36 mouse cellular contexts compared by ENCODE assay signal in the genomic region with DNA sequence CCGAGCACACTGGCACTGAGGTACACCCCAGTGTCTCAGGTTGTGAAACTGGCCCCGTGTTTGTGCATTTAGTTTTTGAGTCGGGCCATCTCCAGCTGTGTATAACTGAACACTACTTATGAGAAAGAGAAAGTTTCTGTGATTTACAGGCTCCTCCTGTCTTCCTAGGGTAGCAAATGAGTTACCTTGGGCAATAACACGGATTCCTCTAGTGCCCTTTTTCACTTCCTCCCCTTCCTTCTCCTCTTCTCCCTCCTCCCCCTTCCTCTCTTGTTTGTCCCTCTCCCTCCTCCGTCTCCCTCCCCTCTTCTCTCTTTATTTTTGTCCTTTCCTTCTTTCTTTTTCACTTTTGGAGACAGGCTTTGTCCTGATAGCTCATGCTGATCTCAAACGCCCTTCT. TPM values are rescaled to one million over a fixed set of nuclear protein-coding genes. Genes with fewer than 3 reads are reported as not detected.
DNase-seq lines count a peak whose midpoint lies in the region; ATAC-seq and TF ChIP-seq lines count a peak whose summit lies in the region.
"Had no signal": no experiment of that assay in that cellular context is flagged by ENCODE, and none has a peak within 500 bp of the region (broad histone marks: within the 10 kb centered on the region; RNA-seq: fewer than 3 reads in every experiment).

No protein-coding gene starts in this region.

- peak overlapping the region; percentile 9; the same call in 1 of the 2 replicates for H3K4me2 ChIP-seq in embryonic facial prominence, embryonic 13.5 days
- H3K4me2 ChIP-seq in heart, postnatal 0 days (ENCODE audit: low read depth, low read length): no peak overlapping the region
- no peak overlapping the region for H3K4me2 ChIP-seq in embryonic facial prominence, embryonic 15.5 days (replicated peaks)
- H3K4me2 ChIP-seq: hindbrain, embryonic 12.5 days; intestine, embryonic 15.5 days; liver, embryonic 11.5 days; lung, embryonic 15.5 days; neural tube, embryonic 15.5 days had no signal

- no peak for ATAC-seq in embryonic facial prominence, embryonic 13.5 days (ENCODE audit: insufficient number of reproducible peaks, insufficient read depth, low FRiP score, low TSS enrichment, low read depth)
- no peak for ATAC-seq in heart, postnatal 0 days (ENCODE audit: insufficient read depth, low read depth)
- no peak for ATAC-seq in embryonic facial prominence, embryonic 15.5 days (ENCODE audit: insufficient number of reproducible peaks, low FRiP score, low TSS enrichment, low read depth)
- ATAC-seq: forebrain, embryonic 14.5 days; hindbrain, postnatal 0 days; intestine, embryonic 15.5 days had no signal

- TF ChIP-seq CTCF in heart, postnatal 0 days (IDR thresholded peaks at IDR 0.05; ENCODE audit: low read depth): no peak
- TF ChIP-seq CTCF in olfactory bulb, adult 2 months (IDR thresholded peaks at IDR 0.05; ENCODE audit: insufficient read depth, low read depth, low read length): no peak

- no peak overlapping the region for H3K4me3 ChIP-seq in embryonic facial prominence, embryonic 13.5 days
- H3K4me3 ChIP-seq in embryonic facial prominence, embryonic 10.5 days: no peak overlapping the region
- no peak overlapping the region for H3K4me3 ChIP-seq in heart, postnatal 0 days (ENCODE audit: low read depth, low read length)
- no peak overlapping the region for H3K4me3 ChIP-seq in embryonic facial prominence, embryonic 15.5 days (replicated peaks)
- H3K4me3 ChIP-seq in olfactory bulb, adult 2 months (ENCODE audit: insufficient read depth, low read depth, low read length): no peak overlapping the region
- H3K4me3 ChIP-seq: hindbrain, embryonic 12.5 days; intestine, embryonic 15.5 days; lung, embryonic 15.5 days; neural tube, embryonic 15.5 days had no signal

- H3K36me3 ChIP-seq in embryonic facial prominence, embryonic 13.5 days: peaks cover 60% of the 10 kb centered on the region
- H3K36me3 ChIP-seq in embryonic facial prominence, embryonic 10.5 days (replicated peaks): peaks cover 29% of the 10 kb centered on the region
- H3K36me3 ChIP-seq in heart, postnatal 0 days (replicated peaks; ENCODE audit: control insufficient read depth, insufficient read depth, low read length): peaks cover 60% of the 10 kb centered on the region
- H3K36me3 ChIP-seq in embryonic facial prominence, embryonic 15.5 days: peaks cover 31% of the 10 kb centered on the region
- H3K36me3 ChIP-seq: G1E; neural tube, embryonic 15.5 days had no signal

- TF ChIP-seq EP300 in heart, postnatal 0 days (IDR thresholded peaks at IDR 0.05; ENCODE audit: low read depth): no peak

- peak overlapping the region; percentile 64 for H3K27ac ChIP-seq in embryonic facial prominence, embryonic 13.5 days
- H3K27ac ChIP-seq in embryonic facial prominence, embryonic 10.5 days (replicated peaks): no peak overlapping the region; the same call in 1 of the 2 replicates
- H3K27ac ChIP-seq in heart, postnatal 0 days (ENCODE audit: low read depth): 0 out of 2 replicates have a peak overlapping the region, but pooled peaks have one; percentile 1
- peak overlapping the region; percentile 58 for H3K27ac ChIP-seq in embryonic facial prominence, embryonic 15.5 days (replicated peaks)
- peak overlapping the region; percentile 43; the same call in 1 of the 2 replicates for H3K27ac ChIP-seq in olfactory bulb, adult 2 months (ENCODE audit: insufficient read depth, low read depth, low read length)
- H3K27ac ChIP-seq: hindbrain, embryonic 12.5 days; hindbrain, postnatal 0 days; intestine, embryonic 15.5 days; lung, embryonic 15.5 days; neural tube, embryonic 15.5 days had no signal

- 0 out of 2 replicates have a peak overlapping the region, but pooled peaks have one; percentile 16 for H3K9ac ChIP-seq in embryonic facial prominence, embryonic 13.5 days
- no peak overlapping the region for H3K9ac ChIP-seq in heart, postnatal 0 days (replicated peaks; ENCODE audit: low read depth, low read length)
- H3K9ac ChIP-seq in embryonic facial prominence, embryonic 15.5 days: no peak overlapping the region
- H3K9ac ChIP-seq: hindbrain, embryonic 12.5 days; intestine, embryonic 15.5 days; lung, embryonic 15.5 days; neural tube, embryonic 15.5 days had no signal

- WGBS in embryonic facial prominence, embryonic 13.5 days: 62% methylated on average over 6 of the region's 6 CpGs
- WGBS in embryonic facial prominence, embryonic 10.5 days: 77% methylated on average over 6 of the region's 6 CpGs
- WGBS in heart, postnatal 0 days: 70% methylated on average over 6 of the region's 6 CpGs
- 57% methylated on average over 6 of the region's 6 CpGs for WGBS in embryonic facial prominence, embryonic 15.5 days
- WGBS in olfactory bulb, adult 2 months: 45% methylated on average over 6 of the region's 6 CpGs

- no peak for TF ChIP-seq POLR2A in olfactory bulb, adult 2 months (IDR thresholded peaks at IDR 0.05; ENCODE audit: insufficient read depth, low read depth, low read length)

- no peak for DNase-seq in embryonic facial prominence, embryonic 10.5 days (ENCODE audit: low spot score)
- DNase-seq in heart, postnatal 0 days (ENCODE audit: low spot score): no peak
- no peak for DNase-seq in heart, adult 9 months (ENCODE audit: low spot score in 2 of 2)
- DNase-seq in cerebellum, adult 9-11 months: no peak
- no peak for DNase-seq in kidney, postnatal 4 days
- DNase-seq: adrenal gland, postnatal 14 days; cerebellum, adult 11 months; cerebellum, postnatal 10 days; kidney, adult 2 months; kidney, postnatal 36 days; lung, postnatal 4 days; midbrain, embryonic 14.5 days; right cerebral cortex, postnatal 25 days; thymus, postnatal 4 days had no signal

- no peaks in the 10 kb centered on the region for H3K9me3 ChIP-seq in embryonic facial prominence, embryonic 13.5 days
- H3K9me3 ChIP-seq in embryonic facial prominence, embryonic 10.5 days: no peaks in the 10 kb centered on the region
- H3K9me3 ChIP-seq in heart, postnatal 0 days (replicated peaks; ENCODE audit: control insufficient read depth, low read length): no peaks in the 10 kb centered on the region
- no peaks in the 10 kb centered on the region for H3K9me3 ChIP-seq in embryonic facial prominence, embryonic 15.5 days (replicated peaks)
- H3K9me3 ChIP-seq: G1E; hindbrain, embryonic 12.5 days; intestine, embryonic 15.5 days; lung, embryonic 15.5 days; neural tube, embryonic 15.5 days had no signal

- no peaks in the 10 kb centered on the region for H3K27me3 ChIP-seq in embryonic facial prominence, embryonic 13.5 days
- no peaks in the 10 kb centered on the region for H3K27me3 ChIP-seq in embryonic facial prominence, embryonic 10.5 days (replicated peaks; ENCODE audit: low read depth, poor library complexity, severe bottlenecking)
- H3K27me3 ChIP-seq in heart, postnatal 0 days (ENCODE audit: control insufficient read depth, insufficient read depth, low read length): no peaks in the 10 kb centered on the region
- H3K27me3 ChIP-seq in embryonic facial prominence, embryonic 15.5 days: no peaks in the 10 kb centered on the region
- H3K27me3 ChIP-seq: hindbrain, embryonic 12.5 days; intestine, embryonic 15.5 days; lung, embryonic 15.5 days; neural tube, embryonic 15.5 days had no signal

- H3K4me1 ChIP-seq in embryonic facial prominence, embryonic 13.5 days: peaks cover 24% of the 10 kb centered on the region
- no peaks in the 10 kb centered on the region for H3K4me1 ChIP-seq in embryonic facial prominence, embryonic 10.5 days
- H3K4me1 ChIP-seq in heart, postnatal 0 days (ENCODE audit: control insufficient read depth, insufficient read depth): no peaks in the 10 kb centered on the region
- H3K4me1 ChIP-seq in embryonic facial prominence, embryonic 15.5 days: 0 out of 2 replicates have a peak, but pooled peaks cover 4% of the 10 kb centered on the region
- peaks cover 6% of the 10 kb centered on the region; the same call in 1 of the 2 replicates for H3K4me1 ChIP-seq in olfactory bulb, adult 2 months (ENCODE audit: control insufficient read depth, insufficient read depth, low read length)
- H3K4me1 ChIP-seq: hindbrain, embryonic 12.5 days; intestine, embryonic 15.5 days; lung, embryonic 15.5 days; neural tube, embryonic 15.5 days had no signal

RNA-seq across cellular contexts. Expression of gene Rep15, which starts 20.8 kb away (rescaled TPM):
- polyA plus RNA-seq in embryonic facial prominence, embryonic 13.5 days (2015; fragmentation: Nextera tagmentation; extraction: Ambion mirVana): 1.3 and 1.7 TPM in 2 replicates
- 1.0 and 1.2 TPM in 2 replicates for polyA plus RNA-seq in embryonic facial prominence, embryonic 10.5 days (2016; fragmentation: Nextera tagmentation; extraction: Ambion mirVana)
- 0.97 TPM in 1 of 2 replicates, not detected in the other for total RNA-seq in heart, postnatal 0 days (2014; rRNA removed; ENCODE audit: low replicate concordance)
- 0.21 and 0.48 TPM in 2 replicates for polyA plus RNA-seq in heart, postnatal 0 days (2015; fragmentation: Nextera tagmentation; extraction: Ambion mirVana)
- polyA plus RNA-seq in embryonic facial prominence, embryonic 15.5 days (2015; fragmentation: Nextera tagmentation; extraction: Ambion mirVana): 1.1 and 1.6 TPM in 2 replicates
- polyA plus RNA-seq in olfactory bulb, adult 2 months (2012; ENCODE audit: insufficient read depth, insufficient read length, low replicate concordance, missing spikeins): not detected in 2 replicates
- total RNA-seq: common myeloid progenitor, adult 5-6 weeks; hindbrain, postnatal 0 days had no signal
- polyA plus RNA-seq: G1E had no signal

RNA-seq across cellular contexts. Expression of gene Mrps35, which starts 31.0 kb away (rescaled TPM):
- polyA plus RNA-seq in embryonic facial prominence, embryonic 13.5 days (2015; fragmentation: Nextera tagmentation; extraction: Ambion mirVana): 102 and 106 TPM in 2 replicates
- polyA plus RNA-seq in embryonic facial prominence, embryonic 10.5 days (2016; fragmentation: Nextera tagmentation; extraction: Ambion mirVana): 109 and 122 TPM in 2 replicates
- 17.6 and 24.2 TPM in 2 replicates for total RNA-seq in heart, postnatal 0 days (2014; rRNA removed; ENCODE audit: low replicate concordance)
- 196 and 197 TPM in 2 replicates for polyA plus RNA-seq in heart, postnatal 0 days (2015; fragmentation: Nextera tagmentation; extraction: Ambion mirVana)
- 82.6 and 87.1 TPM in 2 replicates for polyA plus RNA-seq in embryonic facial prominence, embryonic 15.5 days (2015; fragmentation: Nextera tagmentation; extraction: Ambion mirVana)
- not detected in 2 replicates for polyA plus RNA-seq in olfactory bulb, adult 2 months (2012; ENCODE audit: insufficient read depth, insufficient read length, low replicate concordance, missing spikeins)

RNA-seq across cellular contexts. Expression of gene 1700034J05Rik, which starts 57.3 kb away (rescaled TPM):
- 0.29 and 0.45 TPM in 2 replicates for polyA plus RNA-seq in embryonic facial prominence, embryonic 13.5 days (2015; fragmentation: Nextera tagmentation; extraction: Ambion mirVana)
- 0.14 and 0.27 TPM in 2 replicates for polyA plus RNA-seq in embryonic facial prominence, embryonic 10.5 days (2016; fragmentation: Nextera tagmentation; extraction: Ambion mirVana)
- total RNA-seq in heart, postnatal 0 days (2014; rRNA removed; ENCODE audit: low replicate concordance): not detected in 2 replicates
- 0.07 TPM in 2 replicates for polyA plus RNA-seq in heart, postnatal 0 days (2015; fragmentation: Nextera tagmentation; extraction: Ambion mirVana)
- 0.16 and 0.39 TPM in 2 replicates for polyA plus RNA-seq in embryonic facial prominence, embryonic 15.5 days (2015; fragmentation: Nextera tagmentation; extraction: Ambion mirVana)
- polyA plus RNA-seq in olfactory bulb, adult 2 months (2012; ENCODE audit: insufficient read depth, insufficient read length, low replicate concordance, missing spikeins): not detected in 2 replicates
- total RNA-seq: adrenal gland, postnatal 14 days; common myeloid progenitor, adult 5-6 weeks; gastrocnemius, adult 8-10 months; gastrocnemius, postnatal 4 days; heart, postnatal 36 days; hindbrain, postnatal 0 days; layer of hippocampus, adult 8-10 months; layer of hippocampus, postnatal 25 days; left cerebral cortex, adult 8-10 months; left cerebral cortex, postnatal 36 days; megakaryocyte-erythroid progenitor cell, adult 5-6 weeks had no signal
- polyA plus RNA-seq: forebrain, embryonic 14.5 days; frontal cortex, adult 2 months; G1E; hindbrain, postnatal 0 days; kidney, adult 2 months; midbrain, embryonic 14.5 days; neural tube, embryonic 15.5 days; thymus, postnatal 0 days had no signal

Comparison
In these comparisons a context has a peak if more than half of its experiments do, and no peak if none do; other contexts are left out.
1. RNA of gene Mrps35, which starts 31.0 kb away (polyA plus RNA-seq): 196 to 197 TPM in heart, postnatal 0 days, 109 to 122 TPM in embryonic facial prominence, embryonic 10.5 days, 102 to 106 TPM in embryonic facial prominence, embryonic 13.5 days and 82.6 to 87.1 TPM in embryonic facial prominence, embryonic 15.5 days; not detected in olfactory bulb, adult 2 months; every median in the first group is over 10 times any median in the second.